Mouse (Mus musculus) CH12.LX (cell line): ENCODE data around the gene Agap1.

Source experiments
- CHD2 ChIP-seq: IDR thresholded peaks from 2 replicates; pipeline ENCODE4 v1.6.1; 2011; ENCODE audit warnings: low read length, improper control_type of control experiment
- CTCF ChIP-seq, 2 experiments: IDR thresholded peaks in 1 of 2; conservative IDR thresholded peaks in 1 of 2; 2 replicates each; pipeline ENCODE4 v1.5.1; 2011 to 2012; ENCODE audit warnings: low read depth in 2 of 2, low read length in 2 of 2, improper control_type of control experiment in 1 of 2, inconsistent platforms in 1 of 2, mild to moderate bottlenecking in 1 of 2, moderate library complexity in 1 of 2
- ELF1 ChIP-seq: IDR thresholded peaks from 2 replicates; pipeline ENCODE4 v1.6.1; 2014; ENCODE audit warnings: low read depth, mild to moderate bottlenecking, inconsistent platforms, low read length, improper control_type of control experiment
- EP300 ChIP-seq: IDR thresholded peaks from 2 replicates; pipeline ENCODE4 v1.6.1; 2011; ENCODE audit warnings: low read length, improper control_type of control experiment
- POLR2A ChIP-seq: IDR thresholded peaks from 2 replicates; pipeline ENCODE4 v1.6.1; 2011; ENCODE audit warnings: low read depth, mild to moderate bottlenecking, improper control_type of control experiment, low read length
- POLR2AphosphoS2 ChIP-seq: IDR thresholded peaks from 2 replicates; pipeline ENCODE4 v1.6.1; 2011; ENCODE audit warnings: low read depth, low read length, improper control_type of control experiment
- SIN3A ChIP-seq: IDR thresholded peaks from 2 replicates; pipeline ENCODE4 v1.6.1; 2012; ENCODE audit warnings: low read length, improper control_type of control experiment, inconsistent platforms
- TCF12 ChIP-seq: IDR thresholded peaks from 2 replicates; pipeline ENCODE4 v1.6.1; 2014; ENCODE audit warnings: low read depth, mild to moderate bottlenecking, inconsistent platforms, low read length, improper control_type of control experiment
- USF2 ChIP-seq: conservative IDR thresholded peaks from 2 replicates; pipeline ENCODE4 v1.6.1; 2011; ENCODE audit warnings: low read depth, low read length, improper control_type of control experiment
- ZNF384 ChIP-seq: IDR thresholded peaks from 2 replicates; pipeline ENCODE4 v1.6.1; 2012; ENCODE audit warnings: low read depth, low read length, improper control_type of control experiment, inconsistent platforms

- no peak for TF ChIP-seq POLR2A
- no peak for TF ChIP-seq ZNF384
- no peak for TF ChIP-seq POLR2AphosphoS2
- TF ChIP-seq ELF1 = no peak
- no peak for TF ChIP-seq CTCF (conservative IDR thresholded peaks at IDR 0.05 in 1 of 2, IDR thresholded peaks at IDR 0.05 in 1 of 2; ENCODE audit: low read depth in 2 of 2, low read length in 2 of 2)
- no peak for TF ChIP-seq CHD2
- no peak for TF ChIP-seq TCF12
- no peak for TF ChIP-seq EP300
- no peak for TF ChIP-seq USF2
- TF ChIP-seq SIN3A = no peak
These were observed 264.3 kb downstream of the Agap1 start for GRCm38 (mm10) chr1:89718782-89719403.
